Mouse (Mus musculus) embryonic facial prominence, embryonic 14.5 days (tissue): ENCODE measurements around the gene Fam120b. TPM values are rescaled to one million over a fixed set of nuclear protein-coding genes. Genes with fewer than 3 reads are reported as not detected.
"Not testable (repeated sequence)": the region's sequence is repeated elsewhere in the genome, so short reads cannot be mapped to it uniquely, and the experiment has no call there.

Experiments used
- ATAC-seq: fragments of 200-750 bp; cut with Nextera tagmentation; 2 replicates; pipeline ENCODE4 v1.8.0; 2017; ENCODE audit warnings: low read depth, moderate number of reproducible peaks, moderate TSS enrichment
- DNase-seq: peaks from one replicate; pipeline ENCODE4 v3.0.0-alpha.2; 2015; ENCODE audit warnings: low spot score
- H3K27ac ChIP-seq: fragments of 300-500 bp; sonication (generic); replicated peaks from 2 replicates; pipeline ENCODE4 v1.5.1; 2014; ENCODE audit warnings: low read depth, mild to moderate bottlenecking, low read length, moderate library complexity
- H3K27me3 ChIP-seq: fragments of 300-500 bp; sonication (generic); replicated peaks from 2 replicates; pipeline ENCODE4 v1.6.1; 2014; ENCODE audit warnings: low read length; ENCODE audit not compliant: control insufficient read depth, insufficient read depth
- H3K36me3 ChIP-seq: fragments of 300-500 bp; sonication (generic); 2 replicates; pipeline ENCODE4 v1.6.1; 2014; ENCODE audit warnings: low read length, mixed read lengths; ENCODE audit not compliant: control insufficient read depth, insufficient read depth
- H3K4me1 ChIP-seq: fragments of 300-500 bp; sonication (generic); 2 replicates; pipeline ENCODE4 v1.6.1; 2014; ENCODE audit warnings: antibody characterized with exemption, low read length; ENCODE audit not compliant: control insufficient read depth, insufficient read depth
- H3K4me2 ChIP-seq: fragments of 300-500 bp; sonication (generic); 2 replicates; pipeline ENCODE4 v1.6.1; 2014; ENCODE audit warnings: low read depth, mild to moderate bottlenecking, low read length, moderate library complexity, mixed read lengths
- H3K4me3 ChIP-seq: fragments of 300-500 bp; sonication (generic); 2 replicates; pipeline ENCODE4 v1.5.1; 2014; ENCODE audit warnings: low read depth, mild to moderate bottlenecking, low read length
- H3K9ac ChIP-seq: fragments of 300-500 bp; sonication (generic); 2 replicates; pipeline ENCODE4 v1.6.1; 2014; ENCODE audit warnings: low read depth, mild to moderate bottlenecking, low read length, moderate library complexity, mixed read lengths
- H3K9me3 ChIP-seq: fragments of 300-500 bp; sonication (generic); 2 replicates; pipeline ENCODE4 v1.6.1; 2016; ENCODE audit warnings: low read length; ENCODE audit not compliant: control insufficient read depth
- WGBS: fragments of 180-500 bp; shearing (Covaris S2); extraction: QIAGEN DNeasy Blood & Tissue Kit; methylation state at CpG from one replicate; pipeline ENCODE4 v1.1.7; 2014; 5-methylcytosine and 5-hydroxymethylcytosine counted together
- polyA plus RNA-seq: library from polyadenylated mRNA; unstranded; fragments of >200 nt; fragmentation: Nextera tagmentation; extraction: Ambion mirVana; gene quantifications from 2 replicates; pipeline ENCODE4 v1.2.1, GENCODE M21; 2014

The Fam120b gene
- polyA plus RNA-seq, 1 experiment from 2014 or later = 23.1 TPM

DNA sequence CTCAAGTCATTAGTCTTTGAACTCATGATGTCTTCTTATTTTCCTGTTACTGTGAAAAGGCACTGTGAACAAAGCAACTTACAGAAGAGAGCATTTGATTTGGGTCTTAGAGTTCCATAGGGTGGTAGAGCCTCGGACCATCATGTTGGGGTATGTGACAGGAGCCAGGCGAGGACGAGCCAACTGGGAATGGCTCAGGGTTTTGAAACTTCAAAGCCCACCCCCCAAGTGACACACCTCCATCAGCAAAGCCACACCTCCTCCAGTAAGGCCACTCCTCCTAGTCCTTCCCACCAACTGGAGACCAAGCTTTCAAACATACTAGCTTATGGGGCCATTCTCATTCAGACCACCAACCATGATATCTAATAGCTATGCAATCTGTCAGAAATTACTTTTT lies 36.0 kb downstream of the Fam120b start:
- H3K9me3 ChIP-seq = no peaks in the 10 kb centered on the region
- WGBS = 82% methylated on average over 3 of the region's 3 CpGs

DNA sequence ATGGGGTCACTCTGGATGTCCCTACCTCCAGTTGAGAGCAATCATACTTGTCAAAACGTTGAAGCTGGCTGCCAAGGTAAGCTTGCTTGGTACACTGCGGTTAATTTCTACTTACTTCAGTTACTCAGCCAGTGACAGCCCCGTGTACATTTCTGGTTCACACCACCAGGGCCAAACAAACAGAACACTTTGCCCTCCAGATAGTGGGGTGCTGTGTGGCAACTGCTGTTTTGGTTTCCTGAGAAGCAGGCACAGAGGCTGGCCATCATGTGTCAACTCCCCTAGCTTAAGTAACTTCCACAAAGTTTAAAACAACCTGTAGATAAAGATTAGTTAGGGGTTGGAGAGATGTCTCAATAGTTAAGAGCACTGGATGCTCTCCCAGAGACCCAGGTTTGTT lies 38.7 kb downstream of the Fam120b start:
- Histone ChIP-seq H3K36me3 (peaks cover 38% of the 10 kb centered on the region), H3K9ac (no peak overlapping the region), H3K4me3 (no peak overlapping the region), H3K4me2 (no peak overlapping the region), H3K9me3 (no peaks in the 10 kb centered on the region), H3K27me3 (no peaks in the 10 kb centered on the region), H3K4me1 (no peaks in the 10 kb centered on the region), H3K27ac (no peak overlapping the region)
- WGBS = 84% methylated on average over 3 of the region's 3 CpGs
- ATAC-seq = no peak
- DNase-seq = no peak

More for the DNA sequence above, 36.0 kb downstream of the Fam120b start:
- H3K4me3 ChIP-seq = no peak overlapping the region
- no peak overlapping the region for H3K9ac ChIP-seq
- no peak overlapping the region for H3K4me2 ChIP-seq
- H3K4me1 ChIP-seq = no peaks in the 10 kb centered on the region
- no peaks in the 10 kb centered on the region for H3K27me3 ChIP-seq
- ATAC-seq (no peak), DNase-seq (no peak)
- H3K27ac ChIP-seq = no peak overlapping the region
- H3K36me3 ChIP-seq = peaks cover 63% of the 10 kb centered on the region

DNA sequence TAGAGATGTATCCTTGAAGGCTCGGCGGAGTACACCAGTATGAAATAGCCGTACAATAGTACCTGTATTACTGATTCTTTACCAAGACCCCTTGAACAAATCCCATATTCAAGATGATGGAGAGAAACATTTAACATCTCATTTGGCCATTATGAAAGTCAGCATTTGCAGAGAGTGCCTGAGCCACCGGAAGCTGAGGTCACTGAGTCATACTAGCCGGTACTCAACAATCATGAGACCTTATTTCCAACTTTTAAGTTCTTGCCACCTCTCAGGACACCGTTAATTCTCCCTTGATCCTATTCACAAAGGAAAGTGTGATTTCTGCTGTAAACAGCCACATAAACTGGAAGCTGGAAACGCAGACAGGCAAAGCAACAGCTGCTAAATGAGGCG lies 44.1 kb downstream of the Fam120b start:
- H3K36me3 ChIP-seq = no peaks in the 10 kb centered on the region
- WGBS = 65% methylated on average over 8 of the region's 8 CpGs
- H3K9me3 ChIP-seq = no peaks in the 10 kb centered on the region
- peaks cover 11% of the 10 kb centered on the region for H3K4me1 ChIP-seq
- peak overlapping the region; percentile 41 for H3K4me2 ChIP-seq
- no peaks in the 10 kb centered on the region for H3K27me3 ChIP-seq
- H3K4me3 ChIP-seq = no peak overlapping the region
- no peak overlapping the region for H3K9ac ChIP-seq
- H3K27ac ChIP-seq = peak overlapping the region; percentile 59; the same call in 1 of the 2 replicates
- no peak for DNase-seq
- ATAC-seq = no peak

DNA sequence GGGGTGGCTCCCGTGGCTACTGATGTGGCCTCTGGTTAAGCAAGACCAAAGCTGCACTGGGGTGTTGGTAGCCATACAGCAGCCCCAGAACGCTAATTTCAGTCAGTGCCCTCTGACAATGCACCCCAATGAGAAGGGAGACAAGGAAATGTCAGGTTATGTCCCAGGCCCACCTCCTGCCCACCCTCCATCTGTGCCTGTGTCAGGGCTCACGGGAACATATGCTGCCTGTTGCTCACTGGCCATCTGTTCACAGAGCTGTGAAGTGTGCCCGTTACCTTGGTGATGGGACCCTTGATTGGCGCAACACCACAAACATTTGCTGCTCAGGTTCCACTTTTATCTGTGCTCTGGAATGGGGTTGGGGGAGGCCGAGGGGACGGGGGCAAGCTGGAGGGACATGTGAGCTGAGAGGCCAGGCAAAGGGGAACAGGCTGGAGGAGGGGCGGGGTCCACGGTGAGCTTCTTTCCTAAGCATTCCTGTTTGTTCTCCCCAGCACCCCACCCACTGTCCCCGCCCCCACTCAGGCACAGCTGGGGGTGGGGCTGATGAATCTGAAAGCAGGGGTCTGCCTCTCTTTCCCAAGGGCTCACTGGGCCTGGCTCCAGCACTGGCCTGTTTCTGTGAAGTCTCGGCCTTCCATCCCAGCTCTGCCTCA lies 44.6 kb downstream of the Fam120b start:
- Histone ChIP-seq H3K9me3 (no peaks in the 10 kb centered on the region), H3K27ac (peak overlapping the region; percentile 59), H3K36me3 (no peaks in the 10 kb centered on the region), H3K4me3 (0 out of 2 replicates have a peak overlapping the region, but pooled peaks have one; percentile 8), H3K27me3 (no peaks in the 10 kb centered on the region), H3K4me1 (peaks cover 11% of the 10 kb centered on the region), H3K4me2 (peak overlapping the region; percentile 41), H3K9ac (peak overlapping the region; percentile 34; the same call in 1 of the 2 replicates)
- DNase-seq = peak; percentile 82
- WGBS = 7% methylated on average over 9 of the region's 11 CpGs
- peak; percentile 95 for ATAC-seq

DNA sequence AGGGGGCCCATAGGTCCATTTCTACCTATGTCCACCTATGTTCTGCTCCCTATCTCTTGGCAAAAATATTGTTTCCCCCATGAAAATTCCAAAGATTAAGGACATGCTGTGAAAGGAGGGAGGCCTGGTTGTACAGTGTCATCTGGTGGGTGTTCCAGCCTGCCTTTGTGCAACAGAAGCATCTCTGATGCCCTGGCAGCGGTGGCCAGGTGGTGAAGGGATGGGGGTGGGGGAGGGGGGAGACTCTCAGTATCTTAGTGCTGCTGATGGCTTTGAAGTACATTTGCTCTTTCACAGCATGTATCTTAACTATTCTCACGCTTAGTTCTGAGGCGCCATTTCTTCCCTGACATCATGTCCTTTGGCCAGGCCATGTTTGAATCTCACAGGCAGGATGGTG lies 49.4 kb downstream of the Fam120b start:
- DNase-seq (no peak), ATAC-seq (no peak)
- Histone ChIP-seq H3K9ac (no peak overlapping the region), H3K4me1 (peaks cover 9% of the 10 kb centered on the region), H3K4me3 (no peak overlapping the region), H3K27ac (no peak overlapping the region), H3K4me2 (no peak overlapping the region), H3K27me3 (no peaks in the 10 kb centered on the region), H3K36me3 (no peaks in the 10 kb centered on the region), H3K9me3 (no peaks in the 10 kb centered on the region)
- 87% methylated on average over 3 of the region's 3 CpGs for WGBS

DNA sequence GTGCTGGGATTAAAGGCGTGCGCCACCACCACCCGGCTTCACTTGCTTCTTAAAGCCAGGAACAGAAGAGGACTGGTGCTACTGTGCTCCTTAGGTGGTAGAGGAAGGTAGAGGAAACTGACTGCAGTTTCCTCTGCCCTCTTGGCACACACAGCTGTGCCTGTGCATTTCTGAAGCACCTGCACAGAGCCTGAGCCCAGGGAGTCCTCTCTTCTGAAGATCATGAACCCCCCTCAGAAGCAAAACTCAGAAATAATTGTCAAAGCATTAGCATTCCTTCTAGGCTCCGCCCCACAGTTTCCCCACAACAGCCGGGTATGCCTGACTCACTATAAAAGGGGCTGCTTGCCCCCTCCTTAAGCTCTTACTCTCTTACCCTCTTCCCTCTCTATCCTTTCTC lies 51.8 kb downstream of the Fam120b start:
- Histone ChIP-seq H3K27ac (no peak overlapping the region), H3K27me3 (no peaks in the 10 kb centered on the region), H3K4me3 (no peak overlapping the region), H3K4me2 (no peak overlapping the region), H3K9me3 (no peaks in the 10 kb centered on the region), H3K9ac (no peak overlapping the region), H3K4me1 (no peaks in the 10 kb centered on the region), H3K36me3 (no peaks in the 10 kb centered on the region)
- ATAC-seq = no peak
- DNase-seq = no peak
- WGBS = 72% methylated on average over 5 of the region's 5 CpGs

DNA sequence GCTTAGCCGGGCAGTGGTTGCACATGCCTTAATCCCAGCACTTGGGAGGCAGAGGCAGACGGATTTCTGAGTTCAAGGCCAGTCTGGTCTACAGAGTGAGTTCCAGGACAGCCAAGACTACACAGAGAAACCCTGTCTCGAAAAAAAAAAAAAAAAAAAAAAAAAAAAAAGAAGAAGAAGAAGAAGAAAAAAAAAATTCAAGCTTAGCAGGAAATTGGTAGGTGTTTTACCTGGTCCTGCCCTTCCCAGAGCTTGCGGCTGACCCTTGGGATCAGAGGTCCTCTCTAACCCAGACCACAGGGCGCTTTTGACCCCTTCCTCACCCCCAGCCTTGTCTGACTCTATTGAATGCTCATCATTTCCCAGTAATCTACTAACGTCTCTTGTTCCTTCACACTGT lies 53.1 kb downstream of the Fam120b start:
- not testable (repeated sequence) for H3K9ac ChIP-seq, DNase-seq, H3K4me1 ChIP-seq, H3K4me2 ChIP-seq, H3K9me3 ChIP-seq, H3K4me3 ChIP-seq, H3K27me3 ChIP-seq, ATAC-seq, H3K27ac ChIP-seq, H3K36me3 ChIP-seq
- WGBS = 76% methylated on average over 5 of the region's 6 CpGs

DNA sequence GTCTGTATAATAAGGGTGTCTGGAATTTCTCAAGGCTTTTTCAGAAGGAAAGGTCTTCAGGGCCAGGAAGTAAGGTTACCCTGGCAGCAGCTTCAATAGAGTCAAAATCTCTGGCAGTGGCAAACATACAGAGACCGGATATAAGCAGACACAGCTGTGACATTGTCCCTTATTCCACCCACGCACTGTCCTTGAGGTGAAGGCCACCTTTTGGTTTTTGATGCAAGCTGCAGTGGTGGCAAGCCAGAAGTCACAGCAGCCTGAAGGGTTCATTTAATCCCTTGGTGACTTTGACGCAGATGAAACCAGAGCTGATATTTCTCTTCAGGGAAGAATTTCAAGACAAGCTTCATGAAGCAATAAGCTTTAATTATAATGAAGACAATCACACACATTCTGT lies 53.6 kb downstream of the Fam120b start:
- Histone ChIP-seq H3K9me3 (no peaks in the 10 kb centered on the region), H3K27ac (no peak overlapping the region), H3K4me1 (no peaks in the 10 kb centered on the region), H3K27me3 (no peaks in the 10 kb centered on the region), H3K9ac (no peak overlapping the region), H3K4me2 (no peak overlapping the region), H3K36me3 (no peaks in the 10 kb centered on the region), H3K4me3 (no peak overlapping the region)
- ATAC-seq (no peak), DNase-seq (no peak)
- 60% methylated on average over 3 of the region's 3 CpGs for WGBS

DNA sequence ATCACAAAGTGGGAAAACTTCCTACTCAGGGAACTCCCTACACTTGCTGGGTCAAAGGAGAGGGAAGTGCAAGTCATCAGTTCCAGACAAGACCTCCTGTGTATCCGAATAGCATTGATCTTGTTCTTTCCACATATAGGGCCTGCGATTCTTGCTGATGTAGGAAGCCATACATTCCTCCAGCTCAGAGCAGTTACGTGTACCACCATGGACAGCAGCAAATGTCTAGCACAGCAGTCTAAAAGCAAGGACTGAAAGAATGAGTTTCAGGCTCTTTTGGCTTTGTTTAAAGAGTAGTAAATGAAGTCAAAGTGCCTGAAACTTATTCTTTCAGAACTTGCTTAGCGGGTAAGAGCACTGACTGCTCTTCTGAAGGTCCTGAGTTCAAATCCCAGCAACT lies 59.2 kb downstream of the Fam120b start:
- WGBS = 81% methylated on average over 4 of the region's 4 CpGs
- no peaks in the 10 kb centered on the region for H3K9me3 ChIP-seq
- H3K4me2 ChIP-seq = no peak overlapping the region
- no peaks in the 10 kb centered on the region for H3K36me3 ChIP-seq
- ATAC-seq (no peak), DNase-seq (no peak)
- H3K27ac ChIP-seq = no peak overlapping the region
- no peak overlapping the region for H3K9ac ChIP-seq
- H3K4me1 ChIP-seq = no peaks in the 10 kb centered on the region
- no peak overlapping the region for H3K4me3 ChIP-seq
- no peaks in the 10 kb centered on the region for H3K27me3 ChIP-seq
